Mouse (Mus musculus): ENCODE measurements around the gene Ell.

Gene Ell

GRCm38 (mm10) chr8:70597417-70598272 lies 58.4 kb downstream of the Ell start:
- no peak for DNase-seq (ENCODE audit: low spot score in 2 of 2)

DNA sequence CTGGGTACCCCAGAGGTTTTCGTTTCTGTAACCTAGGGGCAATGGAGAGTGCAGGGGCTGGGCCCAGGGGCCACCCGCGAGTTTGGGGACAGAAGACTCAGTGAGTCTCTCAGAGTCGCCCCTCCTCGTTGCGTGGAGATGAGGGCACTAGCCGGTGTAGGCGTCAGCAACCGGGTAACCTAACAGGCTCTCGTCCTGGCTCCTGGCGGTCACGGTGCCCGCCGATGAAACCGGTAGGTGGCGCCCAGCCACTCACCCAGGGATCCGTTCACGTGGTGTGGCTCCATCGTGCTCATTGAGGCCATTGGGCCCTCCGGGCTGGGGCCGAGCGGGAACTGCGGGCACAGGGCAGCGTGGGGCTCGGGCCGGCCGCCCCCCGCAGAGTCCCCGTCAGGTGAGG lies 59.0 kb downstream of the Ell start:
- DNase-seq (ENCODE audit: low spot score in 2 of 2): peak; percentile 81 to 83

DNA sequence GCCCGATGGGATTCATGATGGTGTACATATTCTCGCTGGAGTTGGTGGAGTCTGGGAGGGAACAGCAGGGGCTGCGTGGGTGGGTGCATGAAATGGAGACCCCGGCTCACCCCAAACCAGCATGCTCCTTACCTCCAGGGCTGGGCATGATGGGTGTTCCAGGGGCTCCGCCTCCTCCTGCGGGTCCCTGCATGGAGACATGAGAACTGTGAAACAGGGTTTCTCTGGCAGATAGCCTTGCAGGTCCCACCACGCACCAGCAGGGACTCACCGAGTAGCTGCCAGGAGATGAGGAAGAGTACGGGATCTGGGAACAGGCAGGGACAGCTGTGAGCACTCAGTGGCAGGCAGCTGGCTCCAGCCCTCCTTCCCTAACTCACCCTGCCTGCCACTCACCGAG lies 59.5 kb downstream of the Ell start:
- peak in 1 of 2 experiments; percentile 76 for DNase-seq (ENCODE audit: low spot score in 2 of 2)

- no peak for DNase-seq (ENCODE audit: low spot score in 2 of 2)
These were observed 60.4 kb downstream of the Ell start for GRCm38 (mm10) chr8:70599507-70600290.

GRCm38 (mm10) chr8:70600473-70601270 lies 61.4 kb downstream of the Ell start:
- DNase-seq (ENCODE audit: low spot score in 2 of 2): peak in 1 of 2 experiments; percentile 44

GRCm38 (mm10) chr8:70601271-70601649 lies 62.0 kb downstream of the Ell start:
- peak; percentile 83 to 86 for DNase-seq (ENCODE audit: low spot score in 2 of 2)

GRCm38 (mm10) chr8:70602139-70602811 lies 63.0 kb downstream of the Ell start:
- no peak for DNase-seq (ENCODE audit: low spot score in 2 of 2)

- DNase-seq (ENCODE audit: low spot score in 2 of 2): no peak
These were observed 65.3 kb downstream of the Ell start for GRCm38 (mm10) chr8:70604558-70604957.

DNA sequence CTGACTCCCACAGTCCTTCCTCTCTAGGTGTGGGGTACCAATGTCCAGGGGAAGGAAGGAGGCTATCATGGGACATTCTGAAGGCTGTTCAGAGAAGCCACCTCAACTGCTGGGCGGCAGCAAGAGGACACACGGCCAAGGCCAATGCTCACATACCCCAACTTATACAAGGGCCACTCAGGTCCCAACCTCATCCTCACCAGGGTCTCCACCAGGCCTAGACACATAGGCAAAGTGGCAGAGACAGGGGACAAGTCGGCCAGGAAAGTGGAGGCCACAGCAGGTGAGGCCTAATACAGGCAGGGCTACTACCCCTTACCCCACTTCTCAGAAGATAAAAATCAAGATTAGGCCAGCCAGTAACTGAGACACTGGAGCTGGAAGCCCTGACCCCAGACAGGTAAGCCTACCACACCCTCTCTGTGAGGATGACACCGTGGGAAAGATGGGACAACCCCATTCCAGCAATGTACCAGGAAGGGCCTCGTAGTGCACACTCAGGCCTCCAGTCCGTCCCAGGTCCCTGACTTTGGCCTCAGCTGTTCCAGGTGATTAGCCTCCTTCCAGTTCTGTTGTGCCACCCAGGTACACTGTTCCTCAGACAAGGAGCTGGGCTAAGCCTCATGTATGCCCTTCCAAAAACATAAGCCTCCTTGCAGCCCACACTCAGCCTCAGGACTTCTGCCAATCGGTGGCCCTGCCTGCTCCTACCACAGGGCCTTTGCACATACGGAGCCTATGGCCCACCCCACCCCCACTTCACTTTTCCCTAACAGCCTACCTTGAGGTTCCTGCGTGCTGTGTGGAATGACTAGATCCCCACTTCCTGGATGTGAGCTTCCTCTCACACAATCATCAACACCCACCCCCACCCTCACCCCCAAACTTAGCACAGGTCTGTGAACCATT lies 66.9 kb downstream of the Ell start:
- DNase-seq (ENCODE audit: low spot score in 2 of 2): no peak

DNA sequence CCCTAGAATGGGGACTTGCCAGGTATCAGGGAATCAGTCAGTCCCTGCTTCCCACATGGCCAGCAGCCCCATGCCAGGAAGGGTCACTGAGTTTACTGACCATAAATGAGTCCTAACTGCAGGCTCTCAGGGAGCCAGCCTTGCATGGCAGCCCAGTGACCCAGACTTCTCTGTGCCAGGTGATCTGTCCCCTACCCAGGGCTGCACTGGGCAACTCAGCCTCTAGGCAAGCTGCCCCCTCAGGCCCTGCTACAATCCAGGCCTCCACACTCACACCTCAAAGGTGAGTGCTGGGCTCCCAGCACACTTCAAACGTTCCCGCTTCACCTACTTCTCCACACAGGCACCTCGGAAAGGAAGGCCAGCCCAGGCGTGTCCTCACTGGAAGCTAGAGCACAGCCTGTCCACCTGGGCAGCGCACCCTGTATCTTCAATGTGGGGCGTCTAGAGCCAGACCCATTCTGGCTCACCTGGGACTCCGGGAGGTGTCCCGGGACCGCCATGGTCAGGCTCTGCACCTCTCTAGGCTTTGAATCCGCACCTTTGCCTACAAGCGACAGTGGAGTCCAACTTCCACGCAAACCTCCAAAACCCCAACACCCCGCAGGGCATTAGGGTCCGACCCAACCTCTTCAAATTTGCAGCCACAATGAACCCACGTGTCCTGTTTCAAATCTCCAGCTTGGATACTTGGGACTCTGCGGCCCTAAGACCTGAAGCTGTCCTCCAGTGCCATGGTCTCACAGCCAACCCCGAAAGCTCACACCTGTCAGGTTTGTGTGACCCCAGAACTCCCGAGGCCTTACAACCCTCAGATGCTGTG lies 67.7 kb downstream of the Ell start:
- DNase-seq (ENCODE audit: low spot score in 2 of 2): no peak

- DNase-seq (ENCODE audit: low spot score in 2 of 2): no peak
These were observed 68.3 kb downstream of the Ell start for GRCm38 (mm10) chr8:70607603-70607897.

GRCm38 (mm10) chr8:70607898-70608748 lies 68.9 kb downstream of the Ell start:
- DNase-seq (ENCODE audit: low spot score in 2 of 2): peak in 1 of 2 experiments; percentile 50

GRCm38 (mm10) chr8:70608749-70609367 lies 69.6 kb downstream of the Ell start, which contains the start of gene Ssbp4:
Gene Ssbp4 (minus strand): TSS chr8:70608872.
- no peak for DNase-seq (ENCODE audit: low spot score in 2 of 2)

DNA sequence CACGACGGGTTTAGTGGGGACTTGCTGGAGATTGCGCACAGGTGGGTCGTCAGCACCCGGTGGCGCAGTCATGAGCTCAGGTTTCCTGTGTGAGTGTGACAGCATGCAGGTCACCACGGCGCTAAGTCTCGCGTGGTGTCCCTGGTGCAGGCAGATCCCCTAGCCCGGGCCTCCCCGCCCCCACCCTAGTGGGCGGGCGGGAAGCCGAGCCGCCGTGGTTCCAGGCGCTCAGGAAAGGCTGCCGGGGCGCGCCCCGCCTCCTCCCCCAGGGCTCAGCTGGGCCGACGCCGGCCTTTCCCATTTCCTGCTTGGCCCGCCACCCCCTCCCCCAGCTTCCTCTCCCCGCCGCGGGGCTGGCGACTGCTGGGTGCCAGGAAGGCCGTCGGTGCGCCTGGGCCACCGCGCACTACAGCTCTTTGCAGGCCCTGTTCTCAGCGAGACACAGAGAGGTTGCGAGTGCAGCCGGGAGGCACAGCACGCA lies 70.2 kb downstream of the Ell start:
- DNase-seq (ENCODE audit: low spot score in 2 of 2): peak; percentile 78 to 87

GRCm38 (mm10) chr8:70609849-70610795 lies 70.9 kb downstream of the Ell start:
- peak; percentile 83 to 90 for DNase-seq (ENCODE audit: low spot score in 2 of 2)

DNA sequence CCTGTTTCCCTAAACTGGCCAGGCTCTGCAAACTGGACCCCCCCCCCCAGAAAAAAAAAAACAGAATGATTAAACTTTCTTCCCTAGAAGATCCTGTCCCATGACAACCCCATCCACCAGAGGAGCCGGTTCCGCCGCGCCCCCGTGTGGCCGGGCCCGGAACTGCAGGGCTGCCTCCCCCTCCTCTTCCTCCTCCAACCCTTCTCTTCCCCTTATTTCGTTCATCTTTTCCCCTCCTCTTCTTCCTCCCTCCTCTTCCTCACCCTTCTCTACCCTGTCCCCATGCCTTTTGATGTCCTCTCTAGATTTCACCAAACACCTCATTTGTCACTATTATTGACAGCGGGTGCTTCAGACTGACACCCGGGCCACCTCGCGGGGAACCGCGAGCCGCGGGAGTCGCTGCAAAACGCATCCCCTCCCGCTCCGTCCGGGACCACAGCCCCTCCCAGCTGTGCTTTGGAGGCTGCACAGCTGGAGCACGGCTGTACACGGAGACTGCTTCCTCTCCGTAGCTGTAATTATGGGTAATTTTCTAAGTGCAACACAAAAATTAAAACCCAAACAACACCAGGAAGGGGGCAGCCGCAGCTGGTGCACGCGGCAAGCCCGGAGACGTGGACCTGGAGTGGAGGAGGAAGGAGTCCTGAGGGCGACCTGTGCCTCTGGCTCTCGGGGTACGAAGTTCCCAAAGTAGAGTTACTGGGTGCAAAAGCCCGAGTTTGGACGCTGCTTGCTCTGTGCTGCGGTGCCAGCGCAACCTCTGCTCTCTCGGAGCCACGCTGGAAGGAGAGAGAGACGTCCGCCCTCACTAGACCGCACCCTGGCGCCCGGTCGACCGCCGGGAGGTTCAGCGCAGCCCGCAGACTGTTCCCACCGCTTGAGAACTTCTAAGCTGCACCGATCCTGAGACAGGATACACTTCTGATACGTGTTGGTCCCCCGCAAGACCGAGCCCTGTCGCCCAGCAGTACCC lies 71.8 kb downstream of the Ell start:
- DNase-seq (ENCODE audit: low spot score in 2 of 2): peak in 1 of 2 experiments; percentile 69

Data from frontal cortex, postnatal 10 days (tissue).